Mouse (Mus musculus): Measurements from ENCODE around the gene Nploc4. TPM values are rescaled to one million over a fixed set of nuclear protein-coding genes. Genes with fewer than 3 reads are reported as not detected.

Nploc4 gene
- polyA plus RNA-seq (2017; shearing (Covaris generic)) = 10 to 100 TPM in 2 of 3 experiments, 1 to 10 TPM in 1; 8.6 to 12.4 (median 11.0) TPM

- ATAC-seq = peak; percentile 41
Observed at GRCm38 (mm10) chr11:120437152-120437856, at the start of gene Nploc4. TSS of gene Nploc4 (minus strand) at chr11:120437708.

GRCm38 (mm10) chr11:120485251-120485650 lies 47.7 kb upstream of the Nploc4 start:
- ATAC-seq = no peak

GRCm38 (mm10) chr11:120484265-120484981 lies 46.9 kb upstream of the Nploc4 start, which contains the start of gene Mrpl12:
TSS of gene Mrpl12 (plus strand) at chr11:120484613.
- ATAC-seq = peak; percentile 94

- ATAC-seq = no peak
Observed at GRCm38 (mm10) chr11:120483448-120483934, 46.0 kb upstream of the Nploc4 start.

- no peak for ATAC-seq
Observed at GRCm38 (mm10) chr11:120472052-120472451, 34.5 kb upstream of the Nploc4 start.

GRCm38 (mm10) chr11:120467736-120468092 lies 30.2 kb upstream of the Nploc4 start:
- ATAC-seq = no peak

- ATAC-seq = peak; percentile 100
Observed at GRCm38 (mm10) chr11:120467051-120467735, 29.7 kb upstream of the Nploc4 start, which contains the start of gene Arl16. TSS of gene Arl16 (minus strand) at chr11:120467607.

GRCm38 (mm10) chr11:120465521-120465920 lies 28.0 kb upstream of the Nploc4 start:
- ATAC-seq = no peak

- ATAC-seq = no peak
Observed at GRCm38 (mm10) chr11:120464365-120464764, 26.9 kb upstream of the Nploc4 start.

GRCm38 (mm10) chr11:120463536-120463935 lies 26.0 kb upstream of the Nploc4 start:
- ATAC-seq = no peak

- no peak for ATAC-seq
Observed at GRCm38 (mm10) chr11:120458847-120459597, 21.5 kb upstream of the Nploc4 start.

GRCm38 (mm10) chr11:120457772-120458751 lies 20.6 kb upstream of the Nploc4 start, which contains the start of the genes Oxld1 and Ccdc137:
TSS of gene Oxld1 (minus strand) at chr11:120458068.
TSS of gene Ccdc137 (plus strand) at chr11:120458115.
- peak; percentile 99 for ATAC-seq

- ATAC-seq = no peak
Observed at GRCm38 (mm10) chr11:120457370-120457769, 19.9 kb upstream of the Nploc4 start.

GRCm38 (mm10) chr11:120455413-120455812 lies 17.9 kb upstream of the Nploc4 start:
- no peak for ATAC-seq

GRCm38 (mm10) chr11:120454965-120455364 lies 17.5 kb upstream of the Nploc4 start:
- no peak for ATAC-seq

GRCm38 (mm10) chr11:120453306-120453705 lies 15.8 kb upstream of the Nploc4 start, which contains the start of gene Pde6g:
TSS of gene Pde6g (minus strand) at chr11:120453500.
- ATAC-seq = no peak

- ATAC-seq = no peak
Observed at GRCm38 (mm10) chr11:120452246-120452645, 14.7 kb upstream of the Nploc4 start.

- no peak for ATAC-seq
Observed at GRCm38 (mm10) chr11:120447179-120447578, 9.7 kb upstream of the Nploc4 start.

GRCm38 (mm10) chr11:120445475-120445874 lies 8.0 kb upstream of the Nploc4 start:
- ATAC-seq = no peak

GRCm38 (mm10) chr11:120444106-120444505 lies 6.6 kb upstream of the Nploc4 start:
- no peak for ATAC-seq

- ATAC-seq = no peak
Observed at GRCm38 (mm10) chr11:120442765-120443280, 5.3 kb upstream of the Nploc4 start.

All from inflammation-experienced regulatory T-cells, adult 6 months (primary cell).